Mouse (Mus musculus) C2C12 (cell line): ENCODE data around the gene Myo19. TPM values are rescaled to one million over a fixed set of nuclear protein-coding genes. Genes with fewer than 3 reads are reported as not detected.
"Not testable (repeated sequence)": the region's sequence is repeated elsewhere in the genome, so short reads cannot be mapped to it uniquely, and the experiment has no call there.

Experiments
- H3K27me3 ChIP-seq: one replicate; pipeline ENCODE4 v1.6.1; 2011; ENCODE audit not compliant: control insufficient read depth, insufficient read depth, insufficient read length
- H3K36me3 ChIP-seq: one replicate; pipeline ENCODE4 v1.6.1; 2011; ENCODE audit not compliant: control insufficient read depth, insufficient read depth
- H3K4me3 ChIP-seq: one replicate; pipeline ENCODE4 v1.5.1; 2011; ENCODE audit warnings: mild to moderate bottlenecking, control low read depth; ENCODE audit not compliant: poor library complexity, insufficient read depth, severe bottlenecking
- H3K79me2 ChIP-seq: one replicate; pipeline ENCODE4 v1.6.1; 2011; ENCODE audit not compliant: control insufficient read depth, insufficient read depth
- H3K79me3 ChIP-seq: one replicate; pipeline ENCODE4 v1.6.1; 2011; ENCODE audit warnings: low read depth, control low read depth
- H3ac ChIP-seq: one replicate; pipeline ENCODE3; 2011; ENCODE audit warnings: low read depth; ENCODE audit not compliant: control insufficient read depth, insufficient read length
- CEBPB ChIP-seq: IDR thresholded peaks from one replicate; pipeline ENCODE4 v1.6.1; 2011; ENCODE audit warnings: low read depth, mild to moderate bottlenecking, control low read depth, moderate library complexity
- CTCF ChIP-seq: IDR thresholded peaks from one replicate; pipeline ENCODE4 v1.5.1; 2011; ENCODE audit not compliant: control insufficient read depth, insufficient read depth, insufficient read length
- FOSL1 ChIP-seq: IDR thresholded peaks from one replicate; pipeline ENCODE4 v1.8.0; 2011; ENCODE audit warnings: mild to moderate bottlenecking, low read length; ENCODE audit not compliant: poor library complexity, insufficient read depth, severe bottlenecking
- MAX ChIP-seq: IDR thresholded peaks from one replicate; pipeline ENCODE4 v1.6.1; 2011; ENCODE audit warnings: mild to moderate bottlenecking, control low read depth
- MYOD1 ChIP-seq: IDR thresholded peaks from one replicate; pipeline ENCODE4 v1.6.1; 2011; ENCODE audit warnings: low read depth; ENCODE audit not compliant: control insufficient read depth, insufficient read length
- MYOG ChIP-seq: IDR thresholded peaks from one replicate; pipeline ENCODE4 v1.6.1; 2011; ENCODE audit not compliant: control insufficient read depth, insufficient read length; ENCODE audit errors: extremely low read depth
- USF1 ChIP-seq: IDR thresholded peaks from one replicate; pipeline ENCODE4 v1.6.1; 2011; ENCODE audit warnings: low read depth, mild to moderate bottlenecking, control low read depth, moderate library complexity
- polyA plus RNA-seq: library from polyadenylated mRNA; unstranded; fragments of >200 nt; fragmentation: generic; extraction: Trizol; gene quantifications from one replicate; pipeline ENCODE4 v1.2.1, GENCODE M21; 2012; ENCODE audit warnings: missing spikeins

Gene Myo19
- polyA plus RNA-seq, 1 experiment, result 13.2 TPM

- Histone ChIP-seq H3K4me3 (peak overlapping the region; percentile 96), H3K79me2 (peaks cover 61% of the 10 kb centered on the region), H3K27me3 (no peaks in the 10 kb centered on the region), H3ac (peak overlapping the region; percentile 91), H3K36me3 (peaks cover 27% of the 10 kb centered on the region), H3K79me3 (peaks cover 45% of the 10 kb centered on the region)
- TF ChIP-seq USF1 (no peak), MYOD1 (no peak), CTCF (no peak), FOSL1 (no peak), MAX (no peak), MYOG (no peak), CEBPB (no peak)
Measured at GRCm38 (mm10) chr11:84871548-84872069, 8.3 kb upstream of the Myo19 start.

DNA sequence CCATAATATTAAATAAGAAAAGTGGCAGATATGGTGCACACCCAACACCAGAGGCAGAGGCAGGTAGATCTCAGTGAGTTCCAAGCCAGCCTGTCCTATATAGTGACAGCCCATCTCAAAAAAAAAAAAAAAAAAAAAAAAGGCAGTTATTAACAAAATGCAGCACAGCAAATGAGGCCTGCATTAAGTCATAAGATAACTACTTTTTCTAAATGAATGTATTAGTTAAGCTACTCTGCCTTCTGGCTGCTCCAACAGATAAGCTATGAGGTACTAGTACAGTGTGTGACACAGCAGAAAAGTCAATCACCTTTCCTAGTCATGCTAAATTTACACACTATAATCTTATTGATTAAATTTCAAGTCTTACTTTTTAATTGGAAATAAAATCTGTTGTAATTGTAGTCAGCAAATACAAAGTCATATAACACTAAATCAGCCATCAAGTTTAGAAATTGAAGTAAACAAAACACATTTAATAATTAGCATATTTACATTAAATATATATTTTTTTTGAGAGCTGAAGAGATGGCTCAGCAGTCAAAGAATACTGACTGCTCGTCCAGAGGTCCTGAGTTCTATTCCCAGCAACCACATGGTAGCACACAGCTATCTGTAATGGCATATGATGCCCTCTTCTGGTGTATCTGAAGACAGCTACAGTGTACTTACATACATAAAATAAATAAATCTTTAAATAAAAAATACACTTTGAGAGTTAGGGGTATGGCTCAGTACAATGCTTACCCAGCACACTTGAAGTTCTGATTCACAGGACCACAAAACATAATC lies 6.7 kb upstream of the Myo19 start:
- Histone ChIP-seq H3ac (no peak overlapping the region), H3K36me3 (peaks cover 27% of the 10 kb centered on the region), H3K27me3 (no peaks in the 10 kb centered on the region), H3K79me2 (peaks cover 56% of the 10 kb centered on the region), H3K4me3 (no peak overlapping the region), H3K79me3 (peaks cover 35% of the 10 kb centered on the region)
- TF ChIP-seq MAX, result no peak
- TF ChIP-seq CEBPB, result no peak
- TF ChIP-seq CTCF, result no peak
- TF ChIP-seq MYOD1, result no peak
- no peak for TF ChIP-seq FOSL1
- no peak for TF ChIP-seq MYOG

DNA sequence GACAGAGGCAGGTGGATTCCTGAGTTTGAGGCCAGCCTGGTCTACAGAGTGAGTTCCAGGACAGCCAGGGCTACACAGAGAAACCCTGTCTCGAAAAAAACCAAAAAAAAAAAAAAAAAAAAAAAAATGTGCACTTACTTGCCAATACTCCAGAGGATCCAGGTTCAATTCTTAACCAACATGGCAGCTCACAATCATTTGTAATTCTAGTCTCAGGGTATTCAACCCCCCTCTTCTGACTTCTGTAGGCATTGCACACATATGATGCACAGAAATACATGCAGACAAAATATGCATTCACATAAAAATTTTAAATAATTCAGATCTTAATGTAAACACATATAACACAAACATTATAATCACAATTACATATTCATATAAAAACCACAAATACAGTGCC lies 3.9 kb upstream of the Myo19 start:
- not testable (repeated sequence) for H3K4me3 ChIP-seq, H3ac ChIP-seq, H3K27me3 ChIP-seq
- Histone ChIP-seq H3K79me2 (peaks cover 60% of the 10 kb centered on the region), H3K36me3 (peaks cover 15% of the 10 kb centered on the region), H3K79me3 (peaks cover 22% of the 10 kb centered on the region)

DNA sequence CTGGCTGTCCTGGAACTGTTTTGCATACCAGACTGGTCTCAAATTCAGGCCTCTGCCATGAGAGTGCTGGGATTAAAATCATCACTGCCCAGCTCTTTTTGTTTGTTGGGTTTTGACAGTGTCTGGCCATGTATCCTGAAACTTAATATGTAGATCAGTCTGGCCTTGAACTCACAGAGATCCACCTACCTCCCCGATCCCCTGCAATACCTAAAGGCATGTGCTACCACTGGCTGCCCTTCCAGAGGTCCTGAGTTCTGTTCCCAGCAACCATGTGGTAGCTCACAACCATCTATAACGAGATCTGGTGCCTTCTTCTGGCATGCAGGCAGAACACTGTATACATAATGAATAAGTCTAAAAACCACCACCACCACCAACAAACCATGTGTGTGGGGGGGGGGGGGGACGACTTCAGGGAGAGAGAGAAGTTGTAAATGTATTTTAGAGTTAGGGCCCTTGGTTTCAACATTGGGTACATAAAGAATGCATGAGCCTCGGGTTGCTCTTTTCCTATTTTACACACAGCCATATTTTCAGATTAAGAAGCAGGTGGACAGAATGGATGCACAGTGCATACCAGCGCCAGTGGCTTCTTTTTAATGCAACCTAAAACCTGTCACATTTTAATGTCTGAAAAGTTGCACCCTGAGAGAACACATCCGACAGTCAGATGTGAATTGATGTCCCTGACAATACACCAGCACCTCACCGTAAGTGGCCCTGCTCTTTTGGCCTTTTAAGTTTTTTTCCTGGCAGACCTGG lies 759 bp upstream of the Myo19 start:
- peaks cover 55% of the 10 kb centered on the region for H3K79me2 ChIP-seq
- TF ChIP-seq FOSL1 (no peak), MYOG (no peak), MYOD1 (no peak), USF1 (no peak), CEBPB (no peak), CTCF (no peak), MAX (no peak)
- H3K79me3 ChIP-seq, result peaks cover 23% of the 10 kb centered on the region
- H3K4me3 ChIP-seq, result peak overlapping the region; percentile 56
- peak overlapping the region; percentile 90 for H3ac ChIP-seq
- H3K36me3 ChIP-seq, result peaks cover 44% of the 10 kb centered on the region
- no peaks in the 10 kb centered on the region for H3K27me3 ChIP-seq

GRCm38 (mm10) chr11:84880465-84880961 lies 565 bp downstream of the Myo19 start:
- Histone ChIP-seq H3K79me2 (peaks cover 55% of the 10 kb centered on the region), H3ac (peak overlapping the region; percentile 90), H3K4me3 (peak overlapping the region; percentile 56), H3K36me3 (peaks cover 57% of the 10 kb centered on the region), H3K79me3 (peaks cover 23% of the 10 kb centered on the region), H3K27me3 (no peaks in the 10 kb centered on the region)
- TF ChIP-seq MAX, result no peak
- TF ChIP-seq CEBPB, result no peak
- TF ChIP-seq MYOD1, result no peak
- no peak for TF ChIP-seq USF1
- TF ChIP-seq MYOG, result no peak

DNA sequence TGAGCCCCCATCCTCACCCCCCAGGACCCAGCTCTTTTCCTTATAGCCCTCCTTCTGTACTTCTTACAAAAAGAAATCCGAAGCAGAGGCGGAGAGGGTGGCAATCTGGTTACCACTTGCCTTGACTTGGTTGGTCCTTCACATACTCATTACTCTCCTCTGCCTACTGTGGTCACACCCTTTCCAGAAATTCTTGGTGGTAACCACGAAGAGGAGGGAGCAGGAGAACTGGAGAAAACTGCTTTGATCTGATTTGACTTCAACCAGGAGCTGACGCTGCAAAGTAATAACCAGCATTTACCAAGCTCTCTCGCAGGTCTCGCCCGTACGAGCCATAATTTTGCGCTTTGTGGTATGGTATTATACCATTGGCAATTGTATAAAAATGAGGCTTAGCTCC lies 1.0 kb downstream of the Myo19 start:
- H3K79me3 ChIP-seq, result peaks cover 23% of the 10 kb centered on the region
- peak overlapping the region; percentile 90 for H3ac ChIP-seq
- peak overlapping the region; percentile 56 for H3K4me3 ChIP-seq
- TF ChIP-seq MYOD1, result no peak
- no peak for TF ChIP-seq CTCF
- TF ChIP-seq MAX, result no peak
- no peak for TF ChIP-seq USF1
- no peak for TF ChIP-seq FOSL1
- TF ChIP-seq CEBPB, result no peak
- TF ChIP-seq MYOG, result no peak
- peaks cover 55% of the 10 kb centered on the region for H3K79me2 ChIP-seq
- peaks cover 62% of the 10 kb centered on the region for H3K36me3 ChIP-seq
- no peaks in the 10 kb centered on the region for H3K27me3 ChIP-seq
